Mouse (Mus musculus) brain, adult 2 months (tissue): Measurements from ENCODE around the gene Prps1.
A peak's percentile ranks its signal among the peaks of the same experiment; 100 is the strongest.
"Not testable (repeated sequence)": the region's sequence is repeated elsewhere in the genome, so short reads cannot be mapped to it uniquely, and the experiment has no call there.

Experiments
- DNase-seq: peaks from one replicate; pipeline ENCODE4 v3.0.0; 2011; ENCODE audit warnings: low read depth, low spot score

Gene Prps1

DNA sequence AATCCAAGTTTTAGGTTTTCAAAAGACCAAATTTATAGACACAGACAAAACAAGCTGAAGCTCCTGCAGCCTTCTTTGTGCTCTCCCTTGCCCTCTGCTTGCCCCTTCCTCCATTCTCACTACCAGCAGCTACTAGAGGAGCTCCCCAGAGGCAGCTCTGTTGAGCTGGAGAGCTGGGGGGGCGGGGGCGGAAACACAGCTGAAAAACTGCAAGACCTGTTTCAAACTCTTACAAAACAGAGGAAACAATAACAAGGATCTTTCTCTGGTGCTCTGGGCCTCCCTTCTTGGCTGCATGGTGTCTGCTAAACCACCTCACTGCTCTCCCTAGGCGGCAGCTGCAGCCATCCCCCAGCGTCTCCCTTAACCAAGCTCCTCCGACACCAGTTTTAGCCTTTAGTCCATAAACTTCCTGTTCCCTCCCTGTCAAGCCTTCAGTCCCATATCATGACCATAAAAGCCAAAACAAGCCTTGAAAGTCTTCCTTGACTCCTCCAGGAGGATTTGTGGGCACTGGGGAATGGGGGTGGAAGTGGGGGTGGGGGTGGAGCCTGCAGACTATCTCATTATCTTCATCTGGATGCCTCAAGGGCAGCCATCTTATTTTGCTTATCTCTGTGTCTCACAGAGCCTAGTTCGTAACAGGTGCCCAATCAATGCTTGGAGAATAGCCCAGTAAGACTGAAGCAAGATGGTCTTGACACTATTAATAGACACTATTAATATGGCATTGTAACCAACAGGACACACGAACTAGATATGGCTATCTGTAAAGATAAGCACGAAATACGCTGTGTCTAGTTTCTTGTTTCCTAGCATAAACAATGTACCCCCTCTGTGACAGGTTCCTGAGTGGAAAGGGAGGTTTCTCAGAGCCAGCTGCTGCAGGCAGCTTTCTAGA lies 45.2 kb downstream of the Prps1 start:
- DNase-seq = no peak

GRCm38 (mm10) chrX:140503905-140504304 lies 47.5 kb downstream of the Prps1 start:
- DNase-seq = peak; percentile 71

DNA sequence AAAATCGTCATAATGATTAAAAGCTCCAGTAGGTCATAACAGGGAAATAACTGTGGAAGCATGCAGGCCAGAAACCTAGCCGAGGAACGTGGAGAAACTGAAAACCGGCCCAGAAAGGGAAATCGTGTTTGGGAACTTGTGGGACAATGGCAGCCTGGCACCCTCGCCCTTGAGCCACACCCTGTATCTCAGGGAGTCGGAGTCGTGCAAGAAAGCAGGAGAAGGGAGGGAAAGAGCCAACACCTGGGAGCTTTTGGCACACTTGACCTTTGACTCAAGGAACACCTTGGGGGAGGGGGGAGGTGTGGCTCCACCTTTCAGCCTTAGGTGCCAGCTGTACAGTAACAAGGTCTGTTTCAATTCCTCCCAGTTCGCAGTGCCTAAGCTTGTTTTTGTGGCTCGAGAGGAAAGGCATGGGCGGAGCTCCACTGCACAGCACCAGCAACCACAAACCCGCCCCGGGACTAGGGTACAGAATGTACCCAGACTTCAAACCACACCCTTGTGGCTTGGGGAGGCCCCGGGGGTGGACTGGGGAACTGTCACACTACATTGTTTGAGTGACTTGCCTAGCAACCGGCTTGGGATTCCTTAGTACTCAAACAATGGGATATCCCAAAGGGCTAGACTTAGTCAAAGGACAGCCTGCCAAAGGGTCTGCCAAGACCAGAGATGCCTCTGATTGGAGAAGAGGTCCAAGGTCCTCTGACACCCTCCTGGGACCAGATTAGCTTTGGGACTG lies 49.3 kb downstream of the Prps1 start:
- no peak for DNase-seq

GRCm38 (mm10) chrX:140506436-140507180 lies 50.2 kb downstream of the Prps1 start:
- DNase-seq = no peak

DNA sequence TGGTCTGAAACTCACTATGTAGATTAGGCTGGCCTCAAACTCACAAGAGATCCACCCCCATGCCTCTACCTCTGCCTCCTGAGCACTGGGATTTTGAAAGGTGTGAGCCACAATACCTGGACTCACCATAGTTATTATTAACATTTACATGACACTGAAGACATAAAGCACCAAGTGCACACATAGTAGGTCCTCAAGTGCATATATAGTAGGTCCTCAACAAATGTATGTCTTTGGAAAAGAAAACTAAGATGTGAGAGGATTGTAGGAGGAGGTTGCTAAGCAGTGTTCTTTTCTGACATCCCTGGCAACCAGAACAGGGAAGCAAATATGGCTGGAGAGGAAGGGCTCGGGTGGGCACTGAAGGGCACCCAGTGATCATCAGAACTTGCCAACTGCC lies 51.0 kb downstream of the Prps1 start:
- DNase-seq = no peak

DNA sequence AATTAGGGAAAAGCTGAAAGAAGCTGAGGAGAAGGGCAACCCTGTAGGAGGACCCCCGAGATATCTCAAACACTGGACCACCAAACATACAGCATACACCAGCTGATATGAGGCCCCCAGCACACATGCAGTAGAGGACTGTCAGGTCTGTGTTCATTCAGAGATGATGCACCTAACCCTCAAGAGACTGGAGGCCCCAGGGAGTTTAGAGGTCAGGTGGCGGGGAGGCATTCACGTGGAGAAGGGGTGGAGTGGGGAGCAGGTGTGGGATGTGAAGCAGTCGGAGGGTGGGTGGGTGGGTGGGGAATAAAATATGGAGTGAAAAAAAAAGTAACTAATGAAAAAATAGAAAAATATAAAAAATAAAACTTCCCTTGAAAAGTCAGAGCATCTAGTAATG lies 52.4 kb downstream of the Prps1 start:
- DNase-seq = not testable (repeated sequence)

GRCm38 (mm10) chrX:140509817-140510216 lies 53.4 kb downstream of the Prps1 start:
- DNase-seq = no peak

DNA sequence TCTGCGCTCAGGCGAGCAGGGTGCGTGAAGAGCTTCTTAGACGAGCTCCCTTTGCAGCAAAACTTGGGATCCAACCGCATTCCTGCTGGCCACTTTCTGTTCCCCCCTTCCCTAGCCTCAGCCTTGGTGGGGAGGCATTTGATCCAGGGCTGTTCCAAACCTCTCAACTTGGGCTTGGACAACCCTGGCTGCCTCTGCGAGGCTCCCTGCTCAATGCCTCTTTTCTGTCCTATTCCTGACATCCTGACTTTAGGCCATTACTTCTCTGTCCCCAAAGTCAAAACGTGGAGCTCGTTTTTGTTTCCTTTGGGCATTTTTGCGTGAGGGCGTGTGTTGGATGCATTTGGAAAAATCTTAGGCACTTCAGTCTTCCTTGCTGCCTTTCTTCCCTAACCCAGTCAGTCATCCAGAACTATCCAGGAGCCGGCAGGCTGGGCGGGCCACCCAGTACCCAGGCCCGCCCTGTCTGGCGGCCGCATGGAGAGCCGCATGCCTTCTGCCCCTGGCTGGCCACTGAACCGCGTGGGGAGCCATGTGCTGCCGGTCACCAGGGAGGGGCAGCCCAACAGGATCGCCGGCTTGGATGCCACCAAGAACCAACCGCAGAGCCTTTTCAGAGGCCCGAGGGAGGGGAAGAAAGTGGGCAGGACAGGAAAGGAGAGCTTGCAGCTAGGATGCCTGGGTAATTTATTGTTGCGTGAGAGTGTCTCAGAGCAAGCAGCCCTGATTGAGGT lies 54.5 kb downstream of the Prps1 start:
- peak; percentile 44 for DNase-seq

- DNase-seq = no peak
Measured at GRCm38 (mm10) chrX:140511687-140512651, 55.6 kb downstream of the Prps1 start.

- no peak for DNase-seq
Measured at GRCm38 (mm10) chrX:140513379-140513778, 57.0 kb downstream of the Prps1 start.

GRCm38 (mm10) chrX:140518351-140518750 lies 61.9 kb downstream of the Prps1 start:
- no peak for DNase-seq

DNA sequence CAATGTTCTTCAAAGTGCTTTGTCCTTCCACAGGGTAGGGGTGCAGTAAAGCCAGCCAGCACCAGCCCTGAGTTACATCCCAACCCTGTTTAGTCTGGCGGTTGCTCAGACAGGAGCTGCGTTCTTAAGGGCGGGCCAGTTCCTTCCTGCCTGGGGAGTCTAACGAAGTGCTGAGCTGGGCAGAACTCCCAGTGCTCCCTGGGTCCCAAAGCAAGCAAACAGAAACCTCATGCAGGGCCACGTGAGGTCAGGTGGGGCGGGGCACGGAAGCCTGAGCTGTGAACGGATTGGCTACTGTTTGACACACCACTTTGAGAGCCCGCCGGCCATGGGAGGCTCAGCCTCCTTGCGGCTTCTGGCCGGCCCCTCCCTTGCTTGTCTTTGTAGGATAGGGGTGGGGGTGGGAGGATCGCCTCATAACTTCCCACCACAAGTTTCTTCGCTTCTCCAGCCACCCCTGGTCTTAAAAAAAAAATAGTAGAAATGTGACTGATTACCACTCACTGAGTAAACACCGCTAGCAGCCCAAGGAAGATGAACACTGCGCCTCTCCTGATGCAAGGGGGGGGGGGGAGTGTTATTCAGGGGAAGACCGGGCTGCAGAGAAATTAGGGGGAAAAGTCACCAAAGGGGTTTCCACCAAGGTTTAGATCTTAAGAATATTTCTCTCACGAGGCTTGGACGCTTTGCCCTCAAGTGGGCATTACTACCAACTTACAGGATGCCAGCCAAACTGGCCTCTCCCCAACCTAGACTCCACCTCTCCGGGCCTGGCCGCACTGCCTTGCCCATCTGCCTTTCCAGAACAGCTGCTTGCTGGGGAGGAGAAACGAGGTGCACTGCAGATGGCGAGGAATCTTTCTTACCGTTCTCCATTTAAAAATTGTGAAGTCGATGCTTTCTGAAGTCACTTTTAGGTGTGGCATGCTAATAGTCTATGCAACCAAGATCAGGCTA lies 64.0 kb downstream of the Prps1 start:
- DNase-seq = peak; percentile 92

GRCm38 (mm10) chrX:140522071-140522765 lies 65.8 kb downstream of the Prps1 start:
- no peak for DNase-seq

DNA sequence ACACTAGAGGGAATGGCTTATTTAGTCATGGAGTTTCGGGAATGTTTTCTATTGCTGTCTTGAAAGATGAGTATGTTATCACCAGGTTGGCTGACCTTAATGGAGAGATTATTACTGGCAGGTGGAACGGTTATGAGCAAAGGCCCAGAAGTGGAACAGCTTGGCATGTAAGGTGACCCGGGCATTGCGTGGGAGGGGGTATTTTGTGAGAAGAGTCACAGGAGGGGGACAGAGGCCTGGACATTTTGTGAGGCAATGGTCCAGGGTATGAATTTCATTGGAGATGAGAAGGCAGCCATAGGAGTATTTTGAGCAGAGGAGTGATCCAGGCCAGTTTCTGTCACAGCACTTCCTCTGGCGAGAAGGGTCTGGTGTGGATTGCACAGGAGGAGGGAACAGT lies 67.8 kb downstream of the Prps1 start:
- no peak for DNase-seq
